Mouse (Mus musculus): Measurements from ENCODE around the gene Usp48. TPM values are rescaled to one million over a fixed set of nuclear protein-coding genes. Genes with fewer than 3 reads are reported as not detected.

The Usp48 gene
- total and polyA plus RNA-seq, 3 experiments = 27.1 to 99.6 TPM; not detected in 1

- H3K27ac ChIP-seq (ENCODE audit: control insufficient read depth, low read depth, low read length) = no peak overlapping the region
- no peak for DNase-seq (ENCODE audit: low read depth, low spot score)
- no peaks in the 10 kb centered on the region for H3K4me1 ChIP-seq (ENCODE audit: control insufficient read depth in 1 of 2, insufficient read depth in 2 of 2, low read length in 2 of 2)
- no peak overlapping the region for H3K4me3 ChIP-seq (ENCODE audit: control insufficient read depth in 1 of 2, insufficient read depth in 1 of 2, low read depth in 2 of 2, low read length in 2 of 2)
- no peak for TF ChIP-seq UBTF (IDR thresholded peaks at IDR 0.05; ENCODE audit: borderline replicate concordance, insufficient read depth, low read depth, low read length)
- no peak for TF ChIP-seq MYC (IDR thresholded peaks at IDR 0.05; ENCODE audit: low read depth, low read length)
- TF ChIP-seq USF2 (IDR thresholded peaks at IDR 0.05; ENCODE audit: borderline replicate concordance in 1 of 2, insufficient read depth in 1 of 2, low read depth in 1 of 2, low read length in 2 of 2) = no peak
- no peak for TF ChIP-seq ELF1 (IDR thresholded peaks at IDR 0.05; ENCODE audit: low read depth, low read length)
- no peak for TF ChIP-seq JUND (IDR thresholded peaks at IDR 0.05; ENCODE audit: low read depth, low read length)
- TF ChIP-seq HCFC1 (IDR thresholded peaks at IDR 0.05; ENCODE audit: low read depth, low read length) = no peak
- TF ChIP-seq E2F4 (IDR thresholded peaks at IDR 0.05; ENCODE audit: borderline replicate concordance, low read depth, low read length) = no peak
- no peak for TF ChIP-seq USF1 (IDR thresholded peaks at IDR 0.05; ENCODE audit: low read depth, low read length)
- no peak for TF ChIP-seq NRF1 (IDR thresholded peaks at IDR 0.05; ENCODE audit: insufficient read depth, low read depth, low read length, poor library complexity, severe bottlenecking)
- no peak for TF ChIP-seq BHLHE40 (IDR thresholded peaks at IDR 0.05; ENCODE audit: borderline replicate concordance, low read depth, low read length)
- TF ChIP-seq ETS1 (IDR thresholded peaks at IDR 0.05; ENCODE audit: low read depth, low read length) = no peak
- no peak for TF ChIP-seq ZC3H11A (IDR thresholded peaks at IDR 0.05; ENCODE audit: low read depth, low read length)
- TF ChIP-seq RCOR1 (IDR thresholded peaks at IDR 0.05; ENCODE audit: low read depth, low read length) = no peak
- no peak for TF ChIP-seq POLR2A (IDR thresholded peaks at IDR 0.05; ENCODE audit: control insufficient read depth in 1 of 2, insufficient read depth in 1 of 2, low read depth in 1 of 2, low read length in 2 of 2, poor library complexity in 1 of 2)
- no peak for TF ChIP-seq ZKSCAN1 (IDR thresholded peaks at IDR 0.05; ENCODE audit: low read depth, low read length)
- no peak for TF ChIP-seq KAT2A (conservative IDR thresholded peaks at IDR 0.05; ENCODE audit: low read depth, low read length)
- no peak for TF ChIP-seq EP300 (IDR thresholded peaks at IDR 0.05; ENCODE audit: low read depth in 1 of 2, low read length in 2 of 2)
- no peak overlapping the region for H3K9ac ChIP-seq (ENCODE audit: control insufficient read depth, low read depth, low read length, poor library complexity, severe bottlenecking)
- H3K36me3 ChIP-seq (ENCODE audit: control insufficient read depth in 1 of 2, insufficient read depth in 2 of 2, low read length in 2 of 2) = peaks cover 0 to 6% of the 10 kb centered on the region in 2 experiments; a peak in 2 of 4 replicates
- no peaks in the 10 kb centered on the region for H3K9me3 ChIP-seq (replicated peaks; ENCODE audit: insufficient read depth, low read length)
- no peaks in the 10 kb centered on the region for H3K79me2 ChIP-seq (ENCODE audit: control insufficient read depth, insufficient read depth, low read length, poor library complexity)
- no peaks in the 10 kb centered on the region for H3K27me3 ChIP-seq (ENCODE audit: control insufficient read depth in 1 of 2, insufficient read depth in 2 of 2, low read length in 2 of 2)
These were observed 57.4 kb downstream of the Usp48 start for GRCm38 (mm10) chr4:137650912-137651311.

GRCm38 (mm10) chr4:137652835-137653346 is 59.3 kb downstream of the Usp48 start:
- Histone ChIP-seq H3K27me3 (ENCODE audit: control insufficient read depth in 1 of 2, insufficient read depth in 2 of 2, low read length in 2 of 2) (no peaks in the 10 kb centered on the region), H3K4me3 (ENCODE audit: control insufficient read depth in 1 of 2, insufficient read depth in 1 of 2, low read depth in 2 of 2, low read length in 2 of 2) (no peak overlapping the region), H3K4me1 (ENCODE audit: control insufficient read depth in 1 of 2, insufficient read depth in 2 of 2, low read length in 2 of 2) (no peaks in the 10 kb centered on the region), H3K27ac (ENCODE audit: control insufficient read depth, low read depth, low read length) (no peak overlapping the region), H3K9me3 (replicated peaks; ENCODE audit: insufficient read depth, low read length) (no peaks in the 10 kb centered on the region), H3K79me2 (ENCODE audit: control insufficient read depth, insufficient read depth, low read length, poor library complexity) (no peaks in the 10 kb centered on the region), H3K36me3 (ENCODE audit: control insufficient read depth in 1 of 2, insufficient read depth in 2 of 2, low read length in 2 of 2) (peaks cover 0 to 6% of the 10 kb centered on the region in 2 experiments; a peak in 2 of 4 replicates), H3K9ac (ENCODE audit: control insufficient read depth, low read depth, low read length, poor library complexity, severe bottlenecking) (no peak overlapping the region)
- no peak for DNase-seq (ENCODE audit: low read depth, low spot score)
- TF ChIP-seq SIN3A (IDR thresholded peaks at IDR 0.05; ENCODE audit: low read length) (no peak), ETS1 (IDR thresholded peaks at IDR 0.05; ENCODE audit: low read depth, low read length) (no peak), MAZ (IDR thresholded peaks at IDR 0.05; ENCODE audit: low read depth, low read length) (no peak), TCF12 (IDR thresholded peaks at IDR 0.05; ENCODE audit: low read depth, low read length) (no peak), BHLHE40 (IDR thresholded peaks at IDR 0.05; ENCODE audit: borderline replicate concordance, low read depth, low read length) (no peak), TAL1 (IDR thresholded peaks at IDR 0.05; ENCODE audit: low read length) (no peak), ZNF384 (IDR thresholded peaks at IDR 0.05; ENCODE audit: low read depth, low read length) (no peak), MAFK (IDR thresholded peaks at IDR 0.05; ENCODE audit: borderline replicate concordance, low read depth, low read length) (no peak), MYC (IDR thresholded peaks at IDR 0.05; ENCODE audit: low read depth, low read length) (no peak), ZC3H11A (IDR thresholded peaks at IDR 0.05; ENCODE audit: low read depth, low read length) (no peak), E2F4 (IDR thresholded peaks at IDR 0.05; ENCODE audit: borderline replicate concordance, low read depth, low read length) (no peak)

All from MEL (cell line).